Mouse (Mus musculus): ENCODE results near the gene Acbd4. TPM values are rescaled to one million over a fixed set of nuclear protein-coding genes. Genes with fewer than 3 reads are reported as not detected.

The Acbd4 gene
- total RNA-seq (2021): 100 to 1,000 TPM; 116 to 169 TPM
- long read RNA-seq, experiment 1, partial matches to known transcripts: 43 of 101 reads
- long read RNA-seq, experiment 1, other reads (novel, unspliced or antisense): 57 of 101 reads
- long read RNA-seq, experiment 2, partial matches to known transcripts: 46 of 112 reads
- long read RNA-seq, experiment 2, other reads (novel, unspliced or antisense): 63 of 112 reads

DNA sequence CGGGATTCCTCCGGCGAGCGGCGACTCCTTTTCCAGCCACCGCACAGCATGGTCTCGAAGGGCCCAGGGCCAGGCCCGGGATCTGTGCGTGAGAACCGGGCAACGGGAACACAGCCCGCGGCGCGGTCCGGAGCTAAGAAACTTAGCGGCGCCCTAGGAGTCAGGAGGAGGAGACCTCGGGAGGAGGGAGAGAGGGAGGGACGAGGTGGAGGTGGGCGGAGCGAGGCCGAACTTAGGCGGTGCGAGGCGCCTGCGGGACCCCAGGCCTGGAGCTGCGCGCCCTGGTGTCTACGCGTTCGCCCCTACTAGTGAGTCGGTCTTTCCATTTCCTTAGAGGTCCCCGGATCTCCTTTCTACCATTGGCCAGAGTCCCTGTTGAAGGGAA is at the start of gene Acbd4, which contains the start of gene Plcd3:
Gene Acbd4, plus strand, starts transcription at position 202 of the 385 bp plus-strand sequence.
Gene Plcd3, minus strand, starts transcription at position 178 of the 385 bp plus-strand sequence.
- peak; percentile 85 to 87 for DNase-seq (ENCODE audit: low spot score in 2 of 2)

DNA sequence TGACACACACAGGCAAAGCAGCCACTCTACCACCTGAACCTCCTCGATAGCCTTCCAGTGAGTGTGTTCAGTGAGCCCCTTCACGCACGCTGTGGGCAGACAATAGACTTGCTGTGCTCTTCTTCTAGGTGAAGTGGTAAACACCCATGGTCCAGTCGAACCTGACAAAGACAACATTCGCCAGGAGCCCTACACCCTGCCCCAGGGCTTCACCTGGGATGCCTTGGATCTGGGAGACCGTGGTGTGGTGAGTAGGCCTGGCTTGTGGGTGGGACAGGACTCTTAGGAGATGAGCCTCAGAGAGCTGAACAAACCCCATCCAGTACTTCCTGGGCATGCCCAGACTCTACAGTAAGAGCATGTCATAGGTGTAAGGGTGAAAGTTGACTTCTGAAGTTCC is 49.4 kb upstream of the Acbd4 start:
- DNase-seq (ENCODE audit: low spot score in 2 of 2): no peak

DNA sequence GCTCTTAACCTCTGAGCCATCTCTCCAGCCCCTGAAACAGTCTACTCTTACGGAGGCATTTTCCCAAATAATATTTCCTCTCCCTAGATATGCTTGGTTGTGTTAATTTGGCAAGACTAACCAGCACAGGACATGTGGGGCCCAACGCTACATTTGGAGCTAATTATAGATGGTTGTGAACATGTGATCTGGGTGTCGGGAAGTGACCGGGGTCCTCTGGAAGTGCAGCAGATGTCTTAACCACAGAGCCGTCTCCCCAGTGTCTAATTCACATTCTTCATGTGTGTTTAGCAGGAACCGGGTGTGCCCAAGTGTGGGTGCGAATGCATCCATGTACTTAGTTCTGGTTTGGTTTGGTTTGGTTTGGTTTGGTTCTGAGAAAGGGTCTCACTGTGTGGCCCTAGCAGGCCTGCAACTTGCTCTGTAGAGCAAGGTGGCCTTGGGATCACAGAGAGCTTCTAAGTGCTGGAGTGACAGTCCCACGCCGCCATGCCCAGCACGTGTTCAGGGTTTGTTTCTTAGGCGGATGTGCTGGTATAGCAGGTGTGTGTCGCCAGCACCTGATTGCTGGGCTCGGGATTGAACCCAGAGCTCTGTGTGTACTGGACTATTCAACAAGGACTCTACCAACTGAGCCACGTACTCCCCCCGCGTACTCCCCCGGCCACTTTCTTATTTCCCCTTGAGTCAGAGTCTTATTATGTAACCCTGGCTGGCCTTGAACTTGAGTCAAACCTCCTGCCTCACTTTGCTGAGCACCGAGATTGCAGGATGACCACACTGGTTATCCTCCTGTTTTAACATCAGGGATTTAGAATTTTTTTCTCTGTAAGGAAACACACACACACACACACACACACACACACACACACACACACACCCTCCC is 48.0 kb upstream of the Acbd4 start:
- no peak for DNase-seq (ENCODE audit: low spot score in 2 of 2)

DNA sequence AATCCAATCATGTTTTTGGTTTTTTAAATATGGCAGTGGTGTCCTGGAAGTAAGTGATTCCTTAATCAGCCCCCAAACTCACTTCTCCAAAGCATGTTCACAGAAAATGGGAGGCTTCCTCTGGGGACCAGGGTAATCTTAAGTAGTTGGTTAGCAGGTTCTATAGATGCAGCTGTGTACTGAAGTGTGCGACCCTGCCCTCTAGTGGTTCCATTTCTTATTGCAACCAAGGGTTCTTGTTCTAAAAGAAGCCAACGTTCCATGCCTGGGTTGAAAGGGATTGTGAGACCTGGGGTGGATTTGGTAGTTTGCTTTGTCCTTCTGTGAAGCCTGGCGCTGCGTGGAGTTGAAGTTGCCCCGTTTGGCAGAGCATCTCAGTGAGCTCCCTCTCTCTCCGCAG is 46.7 kb upstream of the Acbd4 start:
- peak; percentile 69 to 73 for DNase-seq (ENCODE audit: low spot score in 2 of 2)

DNA sequence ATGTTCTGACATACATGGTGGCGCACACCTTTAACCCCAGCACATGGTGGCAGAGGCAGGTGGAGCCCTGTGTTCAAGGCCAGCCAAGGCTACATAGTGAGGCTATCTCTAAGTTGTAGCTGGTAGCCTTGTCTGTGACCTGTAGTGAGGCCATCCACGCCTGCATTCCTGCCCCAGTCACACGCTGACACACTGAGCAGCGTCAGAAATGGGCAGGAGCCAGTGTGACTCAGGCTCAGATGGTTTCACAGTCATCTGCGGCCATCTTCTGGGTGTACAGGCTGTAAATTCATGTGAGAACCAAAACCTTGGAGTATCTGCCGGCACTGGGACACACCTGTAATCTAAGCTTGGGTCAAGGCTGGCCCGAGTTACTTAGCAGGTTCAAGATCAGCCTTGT is 44.8 kb upstream of the Acbd4 start:
- no peak for DNase-seq (ENCODE audit: low spot score in 2 of 2)

DNA sequence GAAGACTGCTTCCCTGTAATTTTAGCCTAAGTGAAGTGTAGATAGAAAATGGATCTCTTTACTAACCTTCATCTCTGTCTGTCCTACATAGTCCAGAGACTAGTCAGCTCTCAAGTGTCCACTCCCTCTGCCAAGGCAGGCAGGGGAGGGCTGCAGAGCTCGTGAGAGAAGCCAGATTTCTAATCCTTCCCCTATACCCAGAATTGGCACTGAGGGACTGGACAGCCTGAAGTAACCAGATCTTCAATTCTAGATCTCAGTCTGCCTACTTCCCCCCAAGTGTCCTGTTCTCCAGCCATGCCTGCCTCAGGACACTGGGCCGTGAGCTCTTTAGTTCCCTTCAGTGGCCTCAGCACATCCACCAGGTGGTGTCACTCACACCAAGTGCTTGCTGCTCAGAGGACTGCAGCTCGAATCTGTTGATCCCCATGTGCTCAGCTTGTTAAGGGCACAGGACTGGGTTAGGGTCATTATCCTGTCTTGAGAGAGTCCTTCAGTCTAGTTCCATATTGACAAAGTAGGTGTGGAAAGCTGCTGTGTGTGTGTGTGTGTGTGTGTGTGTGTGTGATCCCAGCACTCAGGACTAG is 42.9 kb upstream of the Acbd4 start:
- DNase-seq (ENCODE audit: low spot score in 2 of 2): no peak

DNA sequence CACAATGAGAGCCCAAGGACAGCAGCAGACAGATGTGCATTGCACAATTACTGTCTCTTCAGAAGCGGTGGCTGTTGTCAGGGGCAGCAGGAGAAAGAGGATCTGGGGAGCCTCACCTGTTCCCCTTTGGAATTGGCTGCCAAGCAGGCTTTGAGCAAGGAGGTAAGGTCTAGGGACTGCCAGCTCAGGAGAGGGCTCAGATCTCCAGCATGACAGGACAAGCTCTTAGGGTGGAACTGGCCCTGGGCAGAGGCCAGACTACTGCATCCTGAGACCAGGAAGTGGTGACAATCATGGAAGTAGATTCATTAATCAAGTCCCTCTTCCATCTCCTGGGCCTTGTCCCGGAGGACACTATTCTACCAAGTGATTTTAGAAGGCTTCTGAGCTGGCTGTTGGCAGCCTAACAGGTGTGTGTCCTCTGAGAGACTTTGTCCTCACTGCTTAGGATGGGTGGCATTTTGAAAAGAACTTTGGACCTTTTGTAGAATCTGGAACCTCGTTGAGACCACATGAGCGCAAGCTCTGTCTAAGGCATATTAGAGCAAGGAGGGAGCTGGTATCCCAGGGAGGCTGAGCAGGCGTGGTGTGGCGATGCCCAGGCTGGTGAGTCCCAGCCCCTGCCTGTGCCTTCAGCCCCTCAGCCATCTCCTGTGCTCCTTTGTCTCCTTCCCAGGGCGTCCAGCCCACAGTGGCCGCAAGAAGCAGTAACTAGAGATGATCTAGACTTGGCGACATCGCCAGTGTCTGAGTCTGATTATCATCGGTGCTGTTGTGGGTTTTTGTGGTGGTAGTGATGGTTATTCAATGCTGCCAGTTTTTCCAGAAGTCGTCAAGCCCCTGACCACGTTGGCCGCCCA is 35.1 kb upstream of the Acbd4 start:
- no peak for DNase-seq (ENCODE audit: low spot score in 2 of 2)

DNA sequence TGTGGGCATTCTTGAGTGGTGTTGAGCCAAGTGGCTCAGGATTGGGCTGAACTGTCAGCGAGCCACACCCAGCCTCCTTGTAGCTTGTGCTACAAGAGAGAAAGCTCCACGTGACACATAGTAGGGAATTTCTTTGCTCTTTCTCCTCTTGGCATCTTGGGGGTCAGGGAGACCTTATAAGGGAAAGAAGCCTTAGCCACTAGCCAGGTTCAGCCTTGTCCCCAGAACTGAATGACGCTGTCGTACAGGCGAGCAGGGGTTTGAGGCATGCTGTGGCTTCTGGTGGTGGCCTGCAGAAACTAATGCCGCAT is 34.5 kb upstream of the Acbd4 start:
- DNase-seq (ENCODE audit: low spot score in 2 of 2): no peak

DNA sequence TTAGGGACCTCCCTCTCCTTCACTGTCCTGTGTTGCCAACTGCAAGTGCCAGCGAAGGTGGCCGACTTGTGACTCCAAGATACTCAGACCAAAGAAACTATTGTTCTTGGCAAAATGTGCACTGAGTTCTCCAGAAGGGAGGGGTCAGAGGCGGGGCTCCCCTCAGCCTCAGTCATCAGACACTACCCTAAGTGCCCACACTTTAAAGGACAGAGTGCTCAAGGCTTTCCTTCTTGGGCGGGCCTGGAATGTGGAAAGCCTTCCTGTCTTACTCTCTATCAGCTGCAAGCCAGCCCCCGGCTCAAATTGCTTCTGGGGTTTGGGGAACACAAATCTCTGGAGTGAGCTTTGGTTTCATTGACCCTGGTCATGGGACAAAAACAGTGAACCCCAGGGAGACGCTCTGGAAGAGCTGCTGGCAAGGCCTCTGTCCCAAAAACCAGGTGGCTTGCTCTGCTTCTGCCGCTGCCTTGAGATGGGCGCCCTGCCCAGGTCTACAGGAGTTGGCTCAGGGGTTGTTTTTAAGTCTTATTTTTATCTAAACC is 34.0 kb upstream of the Acbd4 start:
- no peak for DNase-seq (ENCODE audit: low spot score in 2 of 2)

DNA sequence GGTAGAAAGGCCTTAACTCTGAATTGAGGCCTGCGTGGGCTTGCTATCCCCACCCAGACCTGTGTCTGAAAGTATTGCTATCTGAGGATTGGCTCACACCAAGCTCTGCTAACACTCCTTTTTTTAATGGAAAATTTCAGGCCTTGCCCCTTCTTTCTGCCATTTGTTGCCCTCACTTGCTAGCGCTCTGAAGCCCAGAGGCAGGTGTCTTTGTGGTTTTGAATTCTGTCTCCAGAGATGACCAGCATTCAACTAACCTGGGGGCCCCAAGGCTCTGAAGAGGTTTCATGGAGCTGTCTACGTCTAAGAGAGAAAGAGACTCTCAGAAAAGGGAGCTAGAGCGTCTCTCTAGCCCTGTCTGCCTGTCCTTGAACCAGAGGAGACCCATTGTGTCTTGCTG is 33.2 kb upstream of the Acbd4 start:
- no peak for DNase-seq (ENCODE audit: low spot score in 2 of 2)

DNA sequence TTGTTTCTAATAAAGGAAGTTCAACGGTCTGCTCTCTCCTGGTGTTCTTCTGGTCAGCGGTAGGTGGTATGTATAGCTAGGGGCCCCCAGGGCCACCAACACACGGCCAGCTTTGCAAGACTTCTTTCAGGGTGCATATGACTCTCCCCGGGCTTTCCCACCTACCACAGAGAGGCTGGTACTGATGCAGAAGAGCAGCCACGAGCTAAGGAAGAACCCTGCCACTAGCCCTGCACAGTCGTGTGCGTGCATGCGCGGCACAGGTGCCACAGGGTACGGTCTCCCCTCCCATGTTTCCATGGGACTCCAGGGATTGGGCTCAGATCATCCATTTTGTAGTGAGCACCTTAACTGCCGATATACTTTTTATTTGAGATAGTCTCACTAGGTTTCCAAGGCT is 32.6 kb upstream of the Acbd4 start:
- DNase-seq (ENCODE audit: low spot score in 2 of 2): no peak

DNA sequence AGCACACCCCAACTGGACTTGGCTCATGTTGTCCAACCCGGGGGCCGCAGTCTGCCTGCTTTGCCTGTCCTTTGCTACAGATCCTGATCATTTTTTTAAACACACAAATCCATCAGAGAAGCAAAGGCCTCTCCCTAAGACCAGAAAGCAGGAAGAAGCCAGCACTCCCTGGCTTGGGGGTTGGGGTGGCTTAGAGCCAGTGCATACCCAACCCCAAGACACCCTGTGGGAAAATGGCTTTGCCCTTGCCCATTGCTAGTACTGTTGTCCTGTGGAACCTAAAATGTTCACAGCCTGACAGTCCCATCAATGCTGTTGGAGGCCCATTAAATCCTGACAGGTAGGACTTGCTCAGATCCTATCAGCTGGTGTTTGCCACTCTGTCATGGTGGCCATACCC is 31.8 kb upstream of the Acbd4 start:
- peak in 1 of 2 experiments; percentile 16 for DNase-seq (ENCODE audit: low spot score in 2 of 2)

DNA sequence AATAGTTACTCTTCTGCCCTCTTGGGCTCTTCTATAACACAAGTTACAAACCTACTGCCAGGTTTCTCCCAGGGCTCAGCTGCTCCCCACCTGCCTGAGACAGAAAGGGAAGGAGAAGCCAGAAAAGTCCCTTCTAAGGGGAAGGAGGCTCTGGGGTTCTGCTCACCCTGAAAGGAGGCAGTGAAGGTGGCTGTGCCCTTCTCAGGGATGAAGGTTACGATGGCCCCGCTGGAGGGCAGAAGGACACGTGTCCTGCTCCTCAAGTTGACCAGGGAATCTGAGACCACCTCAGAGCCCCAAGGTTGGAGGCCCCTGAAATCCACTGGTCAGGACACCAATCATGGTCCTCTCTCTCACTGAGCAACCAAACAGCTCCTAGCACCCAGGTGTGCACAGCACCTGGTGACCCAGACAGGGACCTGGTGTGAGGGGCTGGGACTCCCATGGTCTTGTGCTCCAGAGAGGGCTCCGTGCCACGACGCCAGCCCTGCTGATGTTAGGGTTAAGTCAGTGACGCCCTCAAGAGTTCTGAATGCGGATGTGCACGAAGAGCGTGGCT is 31.1 kb upstream of the Acbd4 start:
- DNase-seq (ENCODE audit: low spot score in 2 of 2): peak in 1 of 2 experiments; percentile 16

DNA sequence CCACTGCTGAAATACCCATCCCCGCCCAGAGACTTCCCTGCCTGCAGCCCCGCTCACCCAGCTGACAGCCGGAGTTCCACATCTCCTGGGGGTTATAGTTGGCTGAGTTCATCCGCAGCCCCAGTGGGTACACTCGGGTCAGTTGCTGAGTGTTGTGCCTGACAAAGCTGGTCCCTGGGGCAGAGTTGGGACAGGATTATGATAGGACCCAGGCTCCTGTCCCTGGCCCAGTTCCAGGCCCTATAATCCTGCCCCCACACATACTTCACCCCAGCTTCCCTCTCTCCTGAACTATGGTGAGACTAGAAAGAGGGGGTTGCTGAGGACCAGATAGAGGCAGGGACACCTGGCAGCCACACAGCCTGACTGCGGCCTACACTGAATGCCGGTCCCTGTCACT is 27.8 kb upstream of the Acbd4 start:
- no peak for DNase-seq (ENCODE audit: low spot score in 2 of 2)

DNA sequence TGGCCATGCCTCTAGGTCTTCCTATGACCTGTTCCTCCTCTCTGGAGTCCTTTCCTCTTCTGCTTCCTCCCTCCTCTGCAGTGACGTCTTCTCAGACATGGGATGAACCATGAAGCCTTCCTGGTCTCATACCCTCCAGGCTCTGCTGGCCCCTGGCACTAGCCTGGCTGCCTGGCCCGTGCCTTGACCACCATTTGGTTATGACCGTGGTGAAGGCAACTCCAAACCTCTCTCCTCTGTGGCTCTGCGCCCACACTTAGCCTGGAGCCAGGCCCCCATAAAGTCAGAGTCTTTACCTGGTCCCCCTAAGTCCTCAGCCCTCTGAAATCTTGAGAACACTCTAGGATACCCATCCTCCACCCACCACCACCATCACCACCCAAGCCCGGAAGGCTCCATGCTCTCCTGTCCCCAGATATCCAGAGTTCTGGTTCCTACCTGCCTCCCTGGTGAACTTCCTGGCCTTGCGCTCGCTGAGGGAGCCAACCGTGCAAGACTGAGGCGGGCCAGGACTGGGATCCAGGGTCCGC is 27.3 kb upstream of the Acbd4 start:
- DNase-seq (ENCODE audit: low spot score in 2 of 2): no peak

DNA sequence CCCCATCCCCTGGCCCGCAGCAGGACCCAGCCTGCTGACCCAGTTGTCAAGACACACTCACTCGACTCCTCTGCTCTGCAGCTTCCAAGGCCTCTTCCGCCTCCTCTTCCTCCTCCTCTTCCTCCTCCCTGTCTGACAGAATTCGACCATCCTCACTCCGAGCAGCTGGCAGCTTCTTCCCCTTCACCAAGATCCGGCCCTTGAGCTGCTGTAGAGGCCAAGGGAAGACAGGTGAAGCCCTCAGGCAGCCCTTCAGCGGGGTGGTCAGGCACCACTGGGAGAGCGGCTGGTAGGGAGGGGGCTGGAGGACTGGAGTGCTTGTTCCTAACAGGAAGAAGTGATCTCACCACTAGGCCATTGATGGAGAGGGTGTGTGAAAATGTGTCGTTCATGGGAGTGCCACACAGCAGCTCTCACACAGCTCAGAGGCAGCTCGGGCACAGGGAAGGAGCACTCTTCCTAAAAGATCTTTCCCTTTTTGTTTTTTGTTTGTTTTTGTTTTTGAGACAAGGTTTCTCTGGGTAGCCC is 26.6 kb upstream of the Acbd4 start:
- no peak for DNase-seq (ENCODE audit: low spot score in 2 of 2)

DNA sequence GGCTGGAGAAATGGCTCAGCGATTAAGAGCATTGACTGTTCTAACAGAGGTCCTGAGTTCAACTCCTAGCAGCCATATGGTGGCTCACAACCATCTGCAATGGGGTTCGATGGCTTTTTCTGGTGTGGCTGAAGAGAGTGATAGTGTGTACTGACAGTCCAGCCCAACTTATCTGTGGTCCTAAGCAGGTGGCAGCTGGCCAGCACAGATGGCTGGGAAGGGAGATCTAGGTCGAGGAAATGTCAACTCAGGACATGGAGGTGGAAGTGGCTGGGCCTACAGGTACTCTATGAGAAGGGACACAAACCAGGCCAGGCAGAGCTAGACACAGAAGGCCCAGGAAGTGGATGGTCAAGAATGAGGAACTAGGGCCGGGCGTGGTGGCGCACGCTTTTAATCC is 25.5 kb upstream of the Acbd4 start:
- DNase-seq (ENCODE audit: low spot score in 2 of 2): no peak

DNA sequence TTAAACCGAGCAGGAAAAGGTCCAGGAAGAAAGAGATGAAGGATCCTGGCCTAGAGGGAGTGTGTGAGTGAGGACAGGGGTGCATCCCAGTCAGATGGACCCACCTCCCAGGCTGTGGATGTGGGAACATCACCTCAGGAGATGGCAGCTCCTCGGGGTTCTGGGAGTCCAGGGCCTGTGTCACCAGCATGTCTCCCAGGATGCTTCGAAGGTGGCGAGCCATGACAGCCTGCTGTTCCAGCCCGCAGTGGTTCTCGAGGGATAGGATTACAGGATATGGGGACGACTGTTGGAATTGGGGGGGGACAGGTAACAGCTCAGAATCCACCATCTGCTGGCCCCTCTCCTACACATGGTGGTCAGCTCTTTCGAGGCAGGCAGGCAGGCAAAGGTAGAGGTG is 24.9 kb upstream of the Acbd4 start:
- no peak for DNase-seq (ENCODE audit: low spot score in 2 of 2)

DNA sequence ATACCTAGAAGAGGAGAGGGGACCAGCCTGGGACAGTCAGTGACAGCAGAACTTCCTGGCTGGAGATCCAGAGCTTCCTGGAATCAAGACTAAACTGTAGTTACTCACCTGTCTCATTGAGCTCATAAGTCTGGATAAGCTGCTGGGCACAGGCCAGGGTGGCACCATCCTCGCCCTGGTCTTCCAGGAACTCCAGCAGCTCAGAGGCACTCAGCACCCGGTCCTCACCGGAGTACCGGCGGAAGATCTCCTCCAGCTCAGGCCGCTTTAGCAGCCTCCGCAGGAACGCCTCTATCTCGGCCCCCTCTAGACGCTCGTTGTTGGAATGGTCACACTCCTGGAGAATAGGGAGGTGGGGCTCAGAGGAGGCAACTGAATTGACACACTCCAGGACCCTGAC is 23.4 kb upstream of the Acbd4 start:
- no peak for DNase-seq (ENCODE audit: low spot score in 2 of 2)

DNA sequence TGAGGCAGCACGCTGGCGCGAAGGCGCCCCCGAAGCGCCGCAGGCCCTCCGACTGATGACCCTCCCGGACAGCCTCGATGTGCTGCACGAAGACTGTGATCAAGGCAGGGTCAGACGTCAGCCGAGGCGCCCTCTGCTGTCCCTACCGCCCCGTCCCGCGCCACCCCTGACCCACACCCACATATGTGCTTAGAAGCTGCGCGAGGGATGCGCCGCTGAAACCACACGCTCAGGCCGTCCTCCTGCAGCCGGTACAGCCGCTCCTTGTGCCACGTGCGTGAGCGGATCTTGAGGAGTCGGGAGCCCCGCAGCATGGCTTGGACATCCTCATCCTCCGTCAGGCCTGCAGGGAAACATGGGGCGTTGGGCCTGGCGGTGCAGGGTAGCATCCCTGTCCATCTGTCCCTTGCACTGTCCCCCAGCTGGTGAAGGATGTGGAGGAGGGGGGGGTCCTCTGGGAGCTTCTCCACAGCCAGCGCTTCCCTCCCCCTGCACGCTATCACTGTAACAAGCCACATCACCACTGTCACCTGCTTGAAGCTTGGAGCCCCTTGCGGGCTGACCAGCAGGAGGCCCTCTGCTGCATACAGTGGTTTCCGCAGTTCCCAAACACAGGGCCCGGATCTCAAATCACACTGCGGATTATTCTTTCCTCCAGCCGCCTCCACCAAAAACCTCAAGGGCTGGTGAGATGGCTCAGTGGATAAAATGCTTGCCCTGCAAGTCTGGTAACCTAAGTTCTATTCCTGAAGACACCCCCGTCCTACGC is 21.0 kb upstream of the Acbd4 start:
- no peak for DNase-seq (ENCODE audit: low spot score in 2 of 2)

All from adrenal gland, adult 18-20 months (tissue).